Mouse (Mus musculus) lung, adult 2 months (tissue): ENCODE results near the gene Tmem178. TPM values are rescaled to one million over a fixed set of nuclear protein-coding genes. Genes with fewer than 3 reads are reported as not detected.

Experiments used
- DNase-seq: peaks from one replicate; pipeline ENCODE4 v3.0.0; 2022
- H3K4me1 ChIP-seq: fragments of 200-500 bp; 2 replicates; pipeline ENCODE4 v1.6.1; 2011; ENCODE audit warnings: low read length; ENCODE audit not compliant: control insufficient read depth, insufficient read depth
- H3K4me3 ChIP-seq: fragments of 200-500 bp; replicated peaks from 2 replicates; pipeline ENCODE3; 2011; ENCODE audit warnings: low read depth, mild to moderate bottlenecking, control low read depth, low read length; ENCODE audit errors: extremely low read depth
- CTCF ChIP-seq: fragments of 200-500 bp; IDR thresholded peaks from 2 replicates; pipeline ENCODE4 v1.5.1; 2011; ENCODE audit warnings: mild to moderate bottlenecking, low read length, control low read depth; ENCODE audit not compliant: insufficient read depth
- POLR2A ChIP-seq: fragments of 200-500 bp; IDR thresholded peaks from 2 replicates; pipeline ENCODE4 v1.6.1; 2011; ENCODE audit warnings: low read depth, mild to moderate bottlenecking, control low read depth, low read length, borderline replicate concordance; ENCODE audit errors: extremely low read depth
- WGBS: fragments of 180-500 bp; shearing (Covaris S2); methylation state at CpG from one replicate; pipeline ENCODE4 v1.1.7; 2018; 5-methylcytosine and 5-hydroxymethylcytosine counted together
- polyA plus RNA-seq: library from polyadenylated mRNA; depleted of rRNA; stranded (reverse); fragments of >200 nt; gene quantifications from 2 replicates; pipeline ENCODE4 v1.2.3, GENCODE M21; 2012; rRNA removed

The Tmem178 gene
- polyA plus RNA-seq, 1 experiment: 18.5 TPM

DNA sequence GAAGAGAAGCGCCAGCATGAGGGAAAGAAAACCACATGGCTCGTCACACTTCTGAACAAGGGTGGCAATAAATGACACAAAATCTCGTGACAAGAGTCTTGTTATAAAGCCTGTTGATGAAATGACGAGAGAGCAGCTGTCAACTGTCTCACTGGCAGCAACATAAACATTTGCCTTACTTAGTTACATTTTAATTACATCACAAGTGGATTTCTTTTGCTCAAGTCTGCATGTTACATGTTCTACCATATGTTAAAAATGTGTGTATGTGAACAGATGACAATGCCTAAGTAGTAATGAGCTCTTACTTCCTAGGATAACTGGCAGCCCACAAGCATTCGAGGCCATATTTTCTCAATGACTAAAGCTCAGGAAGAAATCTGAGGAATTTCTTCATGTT is 90.9 kb downstream of the Tmem178 start:
- Histone ChIP-seq H3K4me3 (no peak overlapping the region), H3K4me1 (no peaks in the 10 kb centered on the region)
- no peak for TF ChIP-seq POLR2A
- TF ChIP-seq CTCF: no peak
- no peak for DNase-seq
- WGBS: 86% methylated on average over 5 of the region's 5 CpGs

DNA sequence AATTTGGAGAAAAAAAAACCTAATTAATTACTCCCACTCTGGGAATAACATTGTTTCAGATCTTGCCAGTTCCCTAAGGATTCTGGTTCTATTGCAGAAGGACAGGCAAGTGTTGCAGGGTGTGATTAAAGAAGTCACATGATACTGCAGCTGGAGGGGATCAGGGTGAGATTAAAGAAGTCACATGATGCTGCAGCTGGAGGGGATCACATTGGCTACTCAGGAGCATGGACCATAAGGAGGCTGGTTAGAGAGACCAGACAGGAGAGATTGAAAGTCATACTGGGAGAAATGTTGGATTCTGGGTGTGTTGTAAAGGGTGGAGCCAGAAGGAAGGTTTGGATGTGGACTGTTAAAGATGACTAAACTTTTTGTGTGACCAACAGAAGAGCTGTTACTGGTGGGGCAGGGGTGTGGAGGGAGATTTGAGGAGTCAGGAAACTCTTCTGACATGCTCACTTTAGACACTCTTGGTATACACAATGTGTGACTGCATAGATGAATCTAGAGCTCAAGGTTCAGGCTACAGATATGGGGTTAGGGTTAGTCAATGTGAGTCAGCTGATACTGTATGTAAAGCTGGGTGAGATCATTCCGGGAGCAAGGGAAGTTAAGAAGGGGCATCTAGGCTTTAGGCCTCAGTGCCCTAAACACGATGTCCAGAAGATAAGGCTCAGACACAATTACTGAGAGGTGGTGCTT is 94.4 kb downstream of the Tmem178 start:
- 86% methylated on average over 2 of the region's 2 CpGs for WGBS
- H3K4me3 ChIP-seq: no peak overlapping the region
- no peaks in the 10 kb centered on the region for H3K4me1 ChIP-seq
- TF ChIP-seq POLR2A (no peak), CTCF (no peak)
- no peak for DNase-seq

DNA sequence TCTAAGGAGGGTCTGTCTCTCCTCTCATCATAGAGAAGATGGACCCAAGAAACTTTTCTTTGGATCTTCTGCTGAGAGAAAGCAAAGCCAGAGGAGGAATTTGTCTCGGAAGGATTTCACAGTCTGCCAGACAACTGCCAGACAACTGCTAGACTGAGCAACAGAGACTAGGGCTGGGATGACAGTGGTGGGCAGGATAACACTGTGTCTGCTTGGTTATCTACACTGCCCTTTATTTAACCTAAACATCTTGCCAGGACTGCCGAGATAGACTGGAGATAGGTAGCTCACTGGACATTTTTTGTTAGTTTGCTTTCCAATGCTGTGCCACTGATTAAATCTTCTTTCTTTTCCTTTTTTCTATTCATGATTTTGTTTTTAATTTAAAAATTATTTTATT is 97.2 kb downstream of the Tmem178 start:
- no peak for TF ChIP-seq CTCF
- TF ChIP-seq POLR2A: no peak
- DNase-seq: no peak
- Histone ChIP-seq H3K4me1 (no peaks in the 10 kb centered on the region), H3K4me3 (no peak overlapping the region)
- 75% methylated on average over 2 of the region's 2 CpGs for WGBS

DNA sequence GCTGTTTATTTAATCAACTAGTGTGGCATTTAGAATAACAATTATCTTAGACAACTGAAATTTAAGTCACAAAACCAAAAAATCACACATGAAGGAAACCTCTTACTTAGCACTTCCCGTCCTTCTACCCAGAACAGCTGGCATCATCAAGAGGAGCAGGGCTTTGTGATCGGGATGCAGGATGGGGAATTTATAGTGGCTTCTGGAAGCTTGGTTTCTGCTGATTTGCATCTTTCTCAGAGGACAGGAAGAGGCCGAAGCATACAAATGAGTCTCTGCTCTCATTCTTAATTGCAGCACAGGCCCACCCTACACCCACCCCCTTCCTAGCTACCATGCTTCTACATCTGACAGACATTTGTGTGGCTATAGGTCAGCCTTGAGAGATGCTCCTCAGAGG is 99.9 kb downstream of the Tmem178 start:
- 89% methylated on average over 3 of the region's 3 CpGs for WGBS
- Histone ChIP-seq H3K4me1 (no peaks in the 10 kb centered on the region), H3K4me3 (no peak overlapping the region)
- TF ChIP-seq POLR2A (no peak), CTCF (no peak)
- DNase-seq: no peak

DNA sequence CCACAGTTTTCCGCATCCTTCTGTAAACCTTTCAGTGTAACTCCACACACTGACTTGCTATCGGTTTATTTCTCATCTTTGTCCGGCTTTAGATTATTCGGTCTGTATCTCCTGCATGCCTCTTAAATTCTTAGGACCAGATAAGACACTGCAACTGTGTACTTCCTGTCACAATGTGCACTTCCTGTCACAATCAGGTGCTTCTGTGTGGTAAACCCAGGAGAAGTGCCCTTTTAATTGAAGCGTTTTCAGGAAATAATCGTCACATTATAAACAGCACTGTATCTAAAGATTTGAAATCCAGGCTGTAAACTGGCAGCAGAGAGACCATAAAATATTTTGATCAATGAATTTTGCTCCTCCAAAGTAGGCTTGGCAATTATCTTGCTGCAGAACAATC is 100.7 kb downstream of the Tmem178 start:
- Histone ChIP-seq H3K4me3 (no peak overlapping the region), H3K4me1 (no peaks in the 10 kb centered on the region)
- no peak for TF ChIP-seq CTCF
- no peak for TF ChIP-seq POLR2A
- WGBS: 81% methylated on average over 6 of the region's 6 CpGs
- no peak for DNase-seq

DNA sequence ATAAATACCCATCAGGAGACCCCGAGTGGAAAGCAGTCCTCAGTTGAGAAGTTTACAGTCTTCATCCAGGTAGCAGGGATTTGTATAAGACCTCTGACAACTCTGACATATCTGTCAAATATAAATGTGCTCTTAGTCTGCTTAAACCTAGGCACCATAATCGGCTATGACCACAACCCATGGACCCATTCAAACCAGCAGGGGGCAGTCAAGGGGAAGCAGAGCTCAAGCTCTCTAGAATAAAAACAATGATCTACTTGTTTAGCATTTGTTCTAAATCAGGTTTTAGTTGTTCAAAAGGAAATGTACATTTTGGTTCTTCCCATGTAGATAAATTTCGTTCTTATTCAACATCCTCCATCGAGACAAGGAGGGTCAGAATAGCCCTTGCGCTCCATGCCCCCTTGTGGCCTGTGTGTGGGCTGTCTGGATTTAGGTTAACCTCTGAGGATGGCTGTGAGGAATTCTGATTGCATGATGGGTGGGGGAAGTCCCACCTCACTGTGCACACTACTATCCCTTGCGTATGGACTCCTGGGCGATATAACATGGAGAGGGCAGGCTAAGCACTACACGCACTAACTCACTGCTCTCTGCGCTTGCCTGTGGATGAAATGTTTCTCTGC is 101.2 kb downstream of the Tmem178 start:
- 88% methylated on average over 9 of the region's 9 CpGs for WGBS
- Histone ChIP-seq H3K4me3 (no peak overlapping the region), H3K4me1 (no peaks in the 10 kb centered on the region)
- TF ChIP-seq CTCF (peak; percentile 54), POLR2A (no peak)
- peak; percentile 27 for DNase-seq

DNA sequence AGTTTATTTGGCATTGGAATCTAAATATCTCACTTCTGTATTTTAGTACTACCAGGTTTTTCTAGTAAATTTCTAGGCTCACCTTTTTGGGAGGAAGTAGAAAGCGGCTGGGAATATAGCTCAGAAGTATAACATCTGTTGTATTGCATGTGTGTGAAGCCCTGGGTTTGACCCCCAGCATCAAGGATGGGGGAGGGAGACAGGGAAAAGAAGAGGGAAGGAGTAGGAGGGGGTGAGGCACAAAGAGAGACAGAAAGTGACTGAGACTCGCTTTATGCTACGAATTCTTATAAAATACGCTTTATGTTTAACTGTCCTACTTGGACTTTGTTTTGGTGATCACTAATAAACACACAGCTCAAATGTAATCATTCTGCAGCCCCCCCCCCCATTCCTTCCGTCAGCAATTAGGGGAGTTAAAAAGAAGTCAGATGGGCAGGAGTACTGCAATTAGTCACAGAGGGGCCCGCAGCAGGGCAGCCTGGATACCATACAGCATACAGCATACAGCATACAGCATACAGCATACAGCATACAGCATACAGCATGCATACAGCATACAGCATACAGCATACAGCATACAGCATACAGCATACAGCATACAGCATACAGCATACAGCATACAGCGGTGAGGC is 103.6 kb downstream of the Tmem178 start:
- no peak for DNase-seq
- Histone ChIP-seq H3K4me3 (no peak overlapping the region), H3K4me1 (no peaks in the 10 kb centered on the region)
- WGBS: 72% methylated on average over 7 of the region's 7 CpGs
- TF ChIP-seq CTCF: no peak
- no peak for TF ChIP-seq POLR2A

Other genes starting within 250 kb of the Tmem178 start
- 38.0 and 49.1 TPM in 2 replicates for gene Map4k3, start 216.1 kb upstream of the Tmem178 start, polyA plus RNA-seq
- 1.3 and 1.5 TPM in 2 replicates for gene Thumpd2, start 120.5 kb downstream of the Tmem178 start, polyA plus RNA-seq